Mouse (Mus musculus): ENCODE results near the gene Sirpa. TPM values are rescaled to one million over a fixed set of nuclear protein-coding genes. Genes with fewer than 3 reads are reported as not detected.

The Sirpa gene
- polyA plus RNA-seq, 1 experiment: 94.2 TPM

DNA sequence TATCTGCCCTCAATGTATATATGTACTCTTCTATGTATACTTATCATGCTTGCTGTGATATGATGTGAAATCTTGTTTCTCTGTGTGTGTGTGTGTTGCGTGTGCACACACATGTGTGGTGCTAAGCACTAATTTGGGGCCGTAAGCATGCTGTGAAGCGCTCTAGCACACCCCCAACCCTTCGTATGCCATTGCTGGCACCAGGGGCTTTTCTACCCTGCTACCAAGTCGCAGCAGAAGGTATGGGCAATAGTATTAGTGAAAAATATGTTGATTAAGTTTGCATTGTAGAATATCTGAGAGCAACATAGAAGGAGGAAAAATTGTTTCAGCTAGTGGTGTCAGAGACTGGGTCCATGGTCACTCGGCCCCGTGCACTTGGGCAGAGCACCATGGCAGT is 10.2 kb downstream of the Sirpa start:
- 93% methylated on average over 7 of the region's 7 CpGs for WGBS
- no peak overlapping the region for H3K4me3 ChIP-seq (replicated peaks; ENCODE audit: extremely low read depth, low read depth, low read length)
- H3K4me1 ChIP-seq (ENCODE audit: control insufficient read depth, insufficient read depth, low read length): no peaks in the 10 kb centered on the region
- no peak for TF ChIP-seq CTCF (IDR thresholded peaks at IDR 0.05; ENCODE audit: insufficient read depth, low read length)
- no peak for TF ChIP-seq POLR2A (IDR thresholded peaks at IDR 0.05; ENCODE audit: borderline replicate concordance, extremely low read depth, low read depth, low read length)
- no peak for DNase-seq

DNA sequence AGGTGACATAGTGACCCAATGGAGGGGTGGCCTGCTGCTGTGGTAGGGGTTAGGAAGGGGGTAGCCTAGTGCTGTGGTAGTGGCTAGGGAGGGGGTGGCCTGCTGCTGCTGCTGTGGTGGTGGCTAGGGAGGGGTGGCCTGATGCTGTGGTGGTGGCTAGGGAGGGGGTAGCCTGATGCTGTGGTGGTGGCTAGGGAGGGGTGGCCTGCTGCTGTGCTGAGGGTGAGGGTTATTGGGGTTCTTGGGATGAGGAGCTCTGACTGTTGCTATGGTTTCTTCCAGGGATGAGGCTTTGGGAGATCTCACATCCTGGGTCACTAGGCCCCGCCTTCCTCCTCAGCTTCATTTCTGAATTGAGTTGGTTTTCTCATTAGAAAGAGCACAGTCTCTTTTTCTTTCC is 10.9 kb downstream of the Sirpa start:
- Histone ChIP-seq H3K4me1 (ENCODE audit: control insufficient read depth, insufficient read depth, low read length) (no peaks in the 10 kb centered on the region), H3K4me3 (replicated peaks; ENCODE audit: extremely low read depth, low read depth, low read length) (no peak overlapping the region)
- TF ChIP-seq POLR2A (IDR thresholded peaks at IDR 0.05; ENCODE audit: borderline replicate concordance, extremely low read depth, low read depth, low read length): no peak
- no peak for TF ChIP-seq CTCF (IDR thresholded peaks at IDR 0.05; ENCODE audit: insufficient read depth, low read length)
- DNase-seq: no peak
- WGBS: 96% methylated on average over 1 of the region's 1 CpGs

DNA sequence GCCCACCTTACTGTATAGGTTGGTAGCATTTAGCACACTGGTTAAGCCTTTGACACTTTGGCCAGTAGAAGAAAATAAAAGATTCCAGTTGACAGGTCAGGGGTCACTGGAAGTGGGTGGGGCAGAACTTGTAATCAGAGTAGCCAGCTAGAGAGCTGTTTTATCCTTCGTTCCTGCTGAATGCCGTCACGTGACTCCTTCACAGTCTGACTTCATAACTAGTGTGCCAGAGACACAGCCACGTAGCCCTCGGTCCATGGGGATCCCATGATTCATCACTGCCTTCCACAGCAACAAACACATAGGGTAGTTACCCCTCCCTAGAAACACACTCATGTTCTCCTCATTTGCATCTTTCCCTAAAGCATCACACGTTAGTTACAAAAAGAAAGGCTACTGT is 11.4 kb downstream of the Sirpa start:
- 41% methylated on average over 6 of the region's 6 CpGs for whole genome bisulfite sequencing
- no peaks in the 10 kb centered on the region for H3K4me1 ChIP-seq (ENCODE audit: control insufficient read depth, insufficient read depth, low read length)
- no peak overlapping the region for H3K4me3 ChIP-seq (replicated peaks; ENCODE audit: extremely low read depth, low read depth, low read length)
- TF ChIP-seq POLR2A (IDR thresholded peaks at IDR 0.05; ENCODE audit: borderline replicate concordance, extremely low read depth, low read depth, low read length): no peak
- TF ChIP-seq CTCF (IDR thresholded peaks at IDR 0.05; ENCODE audit: insufficient read depth, low read length): no peak
- DNase-seq: no peak

DNA sequence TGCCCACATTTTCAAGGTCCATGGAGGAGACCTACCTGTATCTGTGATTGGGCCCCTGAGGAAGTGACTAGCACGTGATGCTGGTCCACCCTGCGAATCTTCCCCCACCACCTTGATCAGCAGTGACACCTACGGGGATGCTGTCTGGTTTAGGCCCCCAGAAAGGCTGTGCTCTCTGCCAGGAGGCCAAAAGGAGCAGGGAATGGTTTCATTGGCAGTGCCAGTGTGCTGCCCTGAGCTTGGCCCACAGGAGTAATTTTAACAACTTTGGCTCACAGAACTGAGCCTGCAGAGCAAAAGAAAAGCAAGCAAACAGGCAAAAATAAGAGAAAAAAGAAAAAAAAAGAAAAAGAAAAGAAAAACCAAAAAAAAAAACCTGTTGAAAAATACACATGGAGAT is 13.2 kb downstream of the Sirpa start:
- TF ChIP-seq POLR2A (IDR thresholded peaks at IDR 0.05; ENCODE audit: borderline replicate concordance, extremely low read depth, low read depth, low read length): no peak
- TF ChIP-seq CTCF (IDR thresholded peaks at IDR 0.05; ENCODE audit: insufficient read depth, low read length): no peak
- no peak overlapping the region for H3K4me3 ChIP-seq (replicated peaks; ENCODE audit: extremely low read depth, low read depth, low read length)
- WGBS: 86% methylated on average over 3 of the region's 3 CpGs

DNA sequence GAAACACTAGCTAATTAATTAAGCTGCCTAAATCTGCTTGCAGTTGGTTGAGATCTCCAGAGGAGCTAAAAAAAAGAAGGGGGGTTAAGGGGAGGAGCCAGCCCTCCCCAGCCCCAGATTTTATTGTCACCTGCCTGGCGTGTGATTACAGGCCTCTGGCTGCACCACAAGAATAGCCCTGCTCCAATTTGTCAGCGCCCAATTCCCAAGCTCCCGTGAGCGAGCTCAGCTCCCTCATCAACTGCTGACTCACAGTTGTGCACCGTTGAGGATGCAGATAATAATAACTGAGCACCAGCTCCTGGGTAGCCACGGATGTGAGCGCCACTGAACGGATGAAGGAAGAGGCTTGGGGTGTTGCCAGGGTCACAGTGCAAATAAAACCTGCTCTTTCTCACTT is 13.6 kb downstream of the Sirpa start:
- TF ChIP-seq POLR2A (IDR thresholded peaks at IDR 0.05; ENCODE audit: borderline replicate concordance, extremely low read depth, low read depth, low read length) (no peak), CTCF (IDR thresholded peaks at IDR 0.05; ENCODE audit: insufficient read depth, low read length) (no peak)
- no peak overlapping the region for H3K4me3 ChIP-seq (replicated peaks; ENCODE audit: extremely low read depth, low read depth, low read length)
- DNase-seq: no peak
- WGBS: 48% methylated on average over 8 of the region's 8 CpGs
- no peaks in the 10 kb centered on the region for H3K4me1 ChIP-seq (ENCODE audit: control insufficient read depth, insufficient read depth, low read length)

More for the DNA sequence above, 13.2 kb downstream of the Sirpa start:
- H3K4me1 ChIP-seq (ENCODE audit: control insufficient read depth, insufficient read depth, low read length): no peaks in the 10 kb centered on the region
- no peak for DNase-seq

DNA sequence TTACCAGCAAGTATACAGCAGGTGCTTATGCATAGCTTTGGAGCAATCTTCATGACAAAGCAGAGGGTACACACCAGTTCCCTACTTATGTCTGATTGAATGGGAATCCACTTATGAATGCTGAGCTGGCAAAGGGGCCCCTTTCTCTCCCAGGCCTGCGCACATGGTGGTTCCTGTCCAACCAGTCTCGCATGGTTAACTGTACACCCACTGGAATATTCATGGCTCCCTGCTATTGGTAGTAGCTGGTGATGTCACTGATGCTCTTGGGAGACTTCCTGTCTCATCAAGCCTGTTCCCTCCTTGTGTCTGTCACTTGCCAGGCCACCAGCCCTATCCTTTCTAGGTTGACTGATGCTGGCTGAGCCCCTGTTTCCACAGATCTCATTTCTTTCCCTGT is 14.3 kb downstream of the Sirpa start:
- 79% methylated on average over 2 of the region's 2 CpGs for WGBS
- DNase-seq: no peak
- Histone ChIP-seq H3K4me1 (ENCODE audit: control insufficient read depth, insufficient read depth, low read length) (no peaks in the 10 kb centered on the region), H3K4me3 (replicated peaks; ENCODE audit: extremely low read depth, low read depth, low read length) (no peak overlapping the region)
- TF ChIP-seq CTCF (IDR thresholded peaks at IDR 0.05; ENCODE audit: insufficient read depth, low read length): no peak
- no peak for TF ChIP-seq POLR2A (IDR thresholded peaks at IDR 0.05; ENCODE audit: borderline replicate concordance, extremely low read depth, low read depth, low read length)

- 70% methylated on average over 6 of the region's 6 CpGs for WGBS
- no peak for TF ChIP-seq POLR2A (IDR thresholded peaks at IDR 0.05; ENCODE audit: borderline replicate concordance, extremely low read depth, low read depth, low read length)
- TF ChIP-seq CTCF (IDR thresholded peaks at IDR 0.05; ENCODE audit: insufficient read depth, low read length): no peak
- no peak for DNase-seq
- Histone ChIP-seq H3K4me3 (replicated peaks; ENCODE audit: extremely low read depth, low read depth, low read length) (no peak overlapping the region), H3K4me1 (ENCODE audit: control insufficient read depth, insufficient read depth, low read length) (no peaks in the 10 kb centered on the region)
These were observed 21.3 kb downstream of the Sirpa start for GRCm38 (mm10) chr2:129613971-129614370.

DNA sequence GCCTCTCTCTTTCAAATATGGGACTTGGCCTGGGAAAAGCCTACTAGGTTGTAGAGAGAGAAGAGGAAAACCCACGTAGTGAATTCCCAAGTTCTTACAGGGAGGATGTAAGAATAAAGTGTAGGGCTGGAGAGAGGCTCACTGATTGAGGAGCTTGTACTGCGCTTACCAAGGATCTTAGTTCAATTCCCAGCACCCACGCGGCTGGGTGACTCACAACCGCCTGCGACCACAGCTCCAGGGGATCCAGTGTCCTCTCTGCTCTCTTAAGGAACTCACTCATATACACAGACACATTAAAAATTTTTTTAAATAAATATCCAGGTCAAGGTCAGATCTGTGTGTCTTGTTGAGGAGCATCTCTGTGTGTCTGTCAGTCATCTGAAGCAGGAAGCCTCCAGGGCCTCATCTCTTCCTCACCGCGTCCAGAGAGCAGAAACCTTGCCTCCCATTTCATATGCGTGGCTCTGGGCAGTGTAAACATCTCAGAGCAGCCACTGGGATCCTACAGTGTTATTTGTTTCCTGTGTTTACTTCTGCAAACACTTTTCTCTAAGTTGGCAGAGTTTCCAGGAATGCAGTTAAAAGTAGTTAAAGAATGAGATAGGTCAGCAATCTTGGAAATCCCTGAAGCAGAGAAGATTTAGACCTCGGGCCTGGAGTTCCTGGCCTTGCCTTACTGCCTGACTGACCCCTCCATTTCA is 22.0 kb downstream of the Sirpa start:
- TF ChIP-seq POLR2A (IDR thresholded peaks at IDR 0.05; ENCODE audit: borderline replicate concordance, extremely low read depth, low read depth, low read length): no peak
- TF ChIP-seq CTCF (IDR thresholded peaks at IDR 0.05; ENCODE audit: insufficient read depth, low read length): no peak
- Histone ChIP-seq H3K4me1 (ENCODE audit: control insufficient read depth, insufficient read depth, low read length) (no peaks in the 10 kb centered on the region), H3K4me3 (replicated peaks; ENCODE audit: extremely low read depth, low read depth, low read length) (no peak overlapping the region)
- WGBS: 69% methylated on average over 10 of the region's 10 CpGs
- DNase-seq: no peak

- H3K4me3 ChIP-seq (replicated peaks; ENCODE audit: extremely low read depth, low read depth, low read length): no peak overlapping the region
- DNase-seq: peak; percentile 1
- 81% methylated on average over 7 of the region's 7 CpGs for WGBS
- no peak for TF ChIP-seq CTCF (IDR thresholded peaks at IDR 0.05; ENCODE audit: insufficient read depth, low read length)
- no peak for TF ChIP-seq POLR2A (IDR thresholded peaks at IDR 0.05; ENCODE audit: borderline replicate concordance, extremely low read depth, low read depth, low read length)
- no peaks in the 10 kb centered on the region for H3K4me1 ChIP-seq (ENCODE audit: control insufficient read depth, insufficient read depth, low read length)
These were observed 27.5 kb downstream of the Sirpa start for GRCm38 (mm10) chr2:129620148-129620547.

DNA sequence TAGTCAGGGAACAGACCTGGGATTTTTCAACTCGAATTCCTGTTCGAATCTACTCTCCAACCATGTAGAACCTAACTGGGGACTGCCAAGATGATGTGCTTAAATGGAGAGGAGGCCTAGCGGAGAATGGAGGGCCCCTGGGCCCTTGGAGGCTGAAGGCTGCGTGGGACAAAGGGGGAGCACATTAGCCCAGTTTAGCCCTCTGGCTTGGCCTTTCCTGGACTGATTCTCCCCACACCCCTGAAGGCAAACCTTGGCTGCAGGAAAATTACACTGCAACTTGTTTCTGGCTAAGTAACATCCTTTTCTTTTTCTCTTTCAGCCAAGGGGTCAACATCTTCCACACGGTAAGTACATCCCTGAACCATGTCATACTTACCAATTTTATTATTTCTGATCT is 28.2 kb downstream of the Sirpa start:
- no peak for TF ChIP-seq POLR2A (IDR thresholded peaks at IDR 0.05; ENCODE audit: borderline replicate concordance, extremely low read depth, low read depth, low read length)
- TF ChIP-seq CTCF (IDR thresholded peaks at IDR 0.05; ENCODE audit: insufficient read depth, low read length): no peak
- 92% methylated on average over 5 of the region's 5 CpGs for WGBS
- peak; percentile 1 for DNase-seq
- Histone ChIP-seq H3K4me1 (ENCODE audit: control insufficient read depth, insufficient read depth, low read length) (no peaks in the 10 kb centered on the region), H3K4me3 (replicated peaks; ENCODE audit: extremely low read depth, low read depth, low read length) (no peak overlapping the region)

Data from lung, adult 2 months (tissue).